Mouse (Mus musculus): Measurements from ENCODE around the gene Wfdc3.

DNA sequence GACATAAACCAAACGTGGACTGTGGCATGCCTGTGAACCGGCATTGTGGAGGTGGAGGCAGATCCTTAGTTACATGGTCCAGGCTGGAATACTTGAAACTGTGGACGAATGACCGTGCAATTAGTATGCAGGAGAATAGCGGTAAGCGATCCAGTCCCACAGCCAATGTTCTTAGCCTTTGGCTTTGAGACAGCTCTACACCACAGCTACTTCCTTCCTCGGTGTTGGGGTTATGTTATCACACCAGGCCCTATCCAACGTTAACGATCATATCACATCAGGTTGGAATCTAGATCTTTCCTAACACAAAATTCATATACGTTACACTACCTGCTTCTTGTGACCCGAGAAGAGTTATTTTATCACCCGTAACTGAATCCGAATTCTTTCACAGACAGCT lies 744 bp downstream of the Wfdc3 start:
- TF ChIP-seq GATA1 (IDR thresholded peaks at IDR 0.05; ENCODE audit: borderline replicate concordance, low read length) (no peak), FLI1 (IDR thresholded peaks at IDR 0.05; ENCODE audit: low read length) (no peak)

Data from megakaryocyte, embryonic 14.5 days (primary cell).